Mouse (Mus musculus): ENCODE measurements at regions not wholly inside any gene's neighbourhood (a gene's known extent, or its start where the extent isn't known, plus 50 kb on each side); places are given as distances from the start of the nearest gene placed in this dataset.

GRCm38 (mm10) chr2:78530535-78530934, 337.4 kb upstream of the Ube2e3 start:
- TF ChIP-seq CTCF (conservative IDR thresholded peaks at IDR 0.05; ENCODE audit: insufficient read depth, insufficient read length, low read depth, low read length) (no peak), POLR2A (IDR thresholded peaks at IDR 0.05; ENCODE audit: low read depth, low read length) (no peak)

All from kidney, adult 2 months (tissue).